Mouse (Mus musculus) mature B cell (primary cell): ENCODE data around the gene Skap1.
"Not testable (repeated sequence)": the region's sequence is repeated elsewhere in the genome, so short reads cannot be mapped to it uniquely, and the experiment has no call there.

Experiments
- in situ Hi-C: fragments of 300-500 bp; cut with MboI; formaldehyde crosslinking; loops from 2 replicates; pipeline ENCODE4 v1.14.3; 2019

The Skap1 gene

DNA sequence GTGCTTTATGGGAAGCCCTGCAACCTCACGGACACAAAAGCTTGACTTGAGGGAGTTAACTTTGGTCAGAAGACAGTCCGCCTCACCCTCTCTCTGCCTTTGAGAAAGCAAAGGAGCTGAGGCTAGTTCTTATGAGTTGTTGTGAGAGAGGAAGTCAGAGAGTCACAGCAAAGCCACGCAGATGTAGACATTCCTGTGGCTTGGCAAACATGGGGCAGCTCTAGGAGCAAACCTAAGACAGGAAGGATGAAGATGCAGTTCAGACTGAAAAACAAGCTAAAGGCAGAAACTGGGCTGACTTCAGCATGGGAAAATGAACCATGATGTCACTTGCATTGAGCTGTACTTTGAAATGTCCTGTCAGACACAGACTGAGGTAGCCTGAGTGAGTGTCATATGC is 283.2 kb downstream of the Skap1 start:
- in situ Hi-C loops = no loop called here

DNA sequence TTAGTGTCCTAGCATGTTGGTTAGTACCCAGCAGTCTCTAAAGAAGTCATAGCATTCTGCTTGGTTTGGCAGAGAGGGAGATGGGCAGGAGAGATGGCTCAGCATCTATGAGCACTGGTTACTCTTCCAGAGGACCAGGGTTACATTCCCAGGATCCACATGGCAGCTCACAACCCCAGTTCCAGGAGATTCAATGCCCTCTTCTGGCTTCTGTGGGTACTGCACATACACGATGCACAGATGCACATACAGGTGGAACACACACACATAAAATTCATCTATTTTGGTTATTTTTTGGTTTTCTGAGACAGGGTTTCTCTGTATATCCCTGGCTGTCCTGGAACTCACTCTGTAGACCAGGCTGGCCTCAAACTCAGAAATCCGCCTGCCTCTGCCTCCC is 290.9 kb downstream of the Skap1 start:
- in situ Hi-C loops = loop anchor here (25.0 kb wide), 1 partner anchor 107 kb away; no protein-coding TSS in a partner anchor

DNA sequence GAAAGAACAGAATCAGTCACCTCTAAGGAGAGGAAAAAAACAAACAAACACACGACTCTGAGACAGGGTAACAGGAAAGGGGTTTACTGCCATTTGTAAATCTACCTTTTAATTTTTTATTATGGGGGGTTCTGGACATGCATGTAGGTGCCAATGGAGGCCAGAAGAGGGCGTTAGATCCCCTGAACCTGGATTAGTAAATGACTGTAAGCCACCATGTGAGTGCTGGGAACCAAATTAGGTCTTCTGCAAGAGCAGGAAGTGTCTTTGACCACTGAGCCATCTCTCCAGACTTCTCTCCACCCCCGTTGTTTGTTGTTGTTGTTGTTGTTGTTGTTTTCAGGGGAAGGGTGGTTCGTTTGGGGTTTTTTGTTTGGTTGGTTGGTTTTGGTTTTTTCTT is 293.0 kb downstream of the Skap1 start:
- in situ Hi-C loops = loop anchor here (25.0 kb wide), 1 partner anchor 105 kb away; no protein-coding TSS in a partner anchor

DNA sequence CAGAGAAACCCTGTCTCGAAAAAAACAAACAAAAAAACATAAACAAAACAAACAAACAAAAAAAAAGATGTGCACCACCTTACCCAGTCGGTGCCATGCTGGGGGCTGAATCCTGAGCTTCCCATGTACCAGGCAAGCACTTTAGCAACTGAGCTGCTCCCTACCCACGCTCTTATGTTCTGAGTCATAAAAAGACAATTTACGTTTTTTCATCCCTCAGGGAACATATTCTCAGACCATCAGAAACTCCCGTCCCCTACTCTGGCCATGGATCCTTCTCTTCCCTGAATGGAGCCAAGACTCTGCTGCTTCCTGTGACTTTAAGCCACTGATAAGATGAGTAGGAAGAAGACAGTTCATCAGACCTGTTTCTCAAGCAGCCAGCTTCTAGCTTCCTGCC is 294.0 kb downstream of the Skap1 start:
- in situ Hi-C loops = loop anchor here (25.0 kb wide), 1 partner anchor 104 kb away; no protein-coding TSS in a partner anchor

DNA sequence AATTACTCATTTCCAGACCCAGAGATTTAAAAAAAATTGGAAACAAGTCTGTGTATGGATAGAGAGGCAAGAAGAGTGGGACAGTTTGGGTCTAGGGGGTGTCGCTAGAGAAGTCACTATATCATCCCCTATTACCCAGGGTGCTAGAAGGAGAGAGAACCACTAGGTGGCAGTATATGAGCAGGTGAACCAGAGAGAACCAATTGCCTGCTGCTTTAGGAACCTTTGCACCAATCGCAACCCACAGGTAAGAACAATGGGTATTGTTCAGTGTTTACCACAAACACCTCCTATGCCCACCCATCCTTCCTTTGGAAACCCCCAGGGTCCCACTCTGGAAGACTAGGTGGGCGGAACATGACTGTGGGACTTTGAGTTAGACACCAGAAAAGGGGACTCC is 295.6 kb downstream of the Skap1 start:
- in situ Hi-C loops = loop anchor here (25.0 kb wide), 1 partner anchor 102 kb away; no protein-coding TSS in a partner anchor

DNA sequence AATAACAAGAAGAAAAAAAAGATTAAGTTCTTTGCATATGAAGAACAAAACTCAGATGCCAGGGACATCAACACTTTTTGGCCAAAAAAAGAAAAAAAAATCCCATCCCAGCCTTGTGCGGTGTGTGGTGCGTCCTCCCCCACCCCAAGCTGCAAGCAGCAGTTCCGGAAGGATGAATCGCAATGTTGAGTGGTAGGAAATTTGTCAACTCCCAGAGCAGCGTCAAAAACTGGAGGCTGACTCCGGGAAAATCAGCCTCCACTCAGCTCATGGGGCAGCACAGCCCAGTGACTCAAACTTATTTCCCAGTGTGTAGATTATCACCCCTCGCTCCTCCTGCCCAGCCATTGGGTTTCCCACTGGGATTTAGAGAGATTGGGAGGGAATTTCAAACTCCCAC is 297.6 kb downstream of the Skap1 start:
- in situ Hi-C loops = loop anchor here (25.0 kb wide), 1 partner anchor 100 kb away; no protein-coding TSS in a partner anchor

DNA sequence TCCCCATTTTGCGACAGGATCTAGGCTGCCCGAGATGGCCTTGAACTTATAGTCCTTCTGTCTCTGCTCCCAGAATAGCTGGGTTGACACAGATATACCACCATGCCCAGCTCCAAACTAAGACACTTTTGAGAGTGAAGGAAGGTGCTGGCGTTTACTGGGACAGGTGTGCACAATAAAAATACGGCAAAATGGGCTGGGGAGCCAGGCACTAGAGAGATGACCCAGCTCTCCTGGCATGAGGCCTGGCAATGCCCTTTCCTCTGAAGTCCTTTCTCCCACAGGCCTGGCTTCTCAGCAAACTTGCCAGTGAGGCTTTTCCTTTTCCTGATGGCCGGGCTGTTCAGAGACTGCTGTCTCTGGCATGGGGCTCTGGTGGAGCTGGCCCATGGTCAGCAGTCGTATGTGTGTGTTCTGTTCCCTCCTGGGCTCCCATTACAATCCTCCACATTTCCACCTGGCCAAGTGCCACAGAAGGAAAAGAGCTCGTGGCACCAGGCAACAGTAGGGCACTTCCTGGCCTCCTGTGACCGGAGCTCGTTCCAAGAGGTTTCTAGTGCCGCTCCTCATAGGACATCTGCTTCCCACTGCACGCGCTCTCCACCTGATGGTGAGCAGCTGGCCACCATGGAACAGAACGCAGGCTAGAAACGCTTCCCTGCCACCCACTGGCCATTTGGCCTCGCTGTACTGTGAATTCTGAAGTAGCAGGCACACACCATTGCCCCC is 298.5 kb downstream of the Skap1 start:
- in situ Hi-C loops = loop anchor here (25.0 kb wide), 1 partner anchor 99 kb away; no protein-coding TSS in a partner anchor

DNA sequence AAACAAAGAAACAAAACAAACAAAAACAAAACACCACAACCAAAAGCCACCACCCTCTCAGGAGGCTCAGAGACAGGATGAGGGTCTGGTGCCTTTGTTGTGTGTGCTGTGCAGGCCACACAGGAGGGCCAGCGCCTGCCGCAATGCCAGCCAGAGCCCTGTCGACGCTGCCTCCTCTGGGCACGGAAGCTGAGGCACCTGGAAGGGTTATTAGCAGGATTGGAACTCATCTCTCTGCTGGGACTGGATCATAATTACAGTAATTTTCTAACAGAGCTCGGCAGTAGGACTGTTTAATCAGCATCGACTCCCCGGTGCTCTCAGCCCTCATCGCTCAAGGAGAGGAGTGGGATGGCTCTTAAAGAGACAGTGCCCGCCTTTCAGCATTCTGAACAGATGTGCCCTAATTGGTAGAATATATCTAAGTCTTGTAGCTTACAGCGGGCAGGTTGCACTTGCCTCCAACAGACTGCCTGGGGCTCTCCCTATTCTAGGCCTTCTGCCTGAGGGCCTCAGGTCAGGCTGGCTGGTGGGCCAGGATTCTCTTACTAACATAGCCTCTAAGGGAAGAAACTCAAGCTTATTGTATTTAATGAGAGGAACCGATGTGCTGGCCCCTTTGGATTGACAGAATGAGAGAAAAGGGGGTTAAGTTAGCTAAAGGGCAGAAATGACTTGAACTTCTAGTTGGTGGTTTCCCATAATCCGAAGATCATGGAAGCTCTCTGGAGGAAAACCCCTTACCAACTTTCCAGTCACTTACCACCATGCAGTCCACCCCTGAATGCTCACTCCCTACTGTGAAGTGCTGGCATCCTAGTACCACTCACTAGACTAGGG is 300.3 kb downstream of the Skap1 start:
- in situ Hi-C loops = loop anchor here (25.0 kb wide), 1 partner anchor 98 kb away; no protein-coding TSS in a partner anchor

DNA sequence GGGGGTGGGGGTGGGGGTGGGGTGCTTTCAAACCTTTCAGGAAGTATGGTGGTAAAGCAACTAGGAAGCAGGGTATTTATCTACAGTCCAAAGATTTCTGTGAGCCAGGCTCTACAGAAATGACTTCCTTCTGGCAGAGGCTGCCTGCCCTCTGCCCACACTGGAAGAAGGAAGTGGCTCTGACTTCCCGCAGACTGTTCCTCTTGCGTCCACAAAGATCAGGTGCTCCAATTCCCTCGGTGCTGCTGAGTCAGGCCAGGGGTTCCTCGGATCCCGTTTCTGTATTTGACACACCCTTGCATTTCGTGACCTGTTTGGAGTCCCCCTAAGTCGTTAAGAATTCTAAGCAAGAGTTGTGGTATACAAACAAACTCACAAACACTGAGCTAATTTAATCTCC is 301.3 kb downstream of the Skap1 start:
- in situ Hi-C loops = loop anchor here (25.0 kb wide), 1 partner anchor 97 kb away; no protein-coding TSS in a partner anchor

DNA sequence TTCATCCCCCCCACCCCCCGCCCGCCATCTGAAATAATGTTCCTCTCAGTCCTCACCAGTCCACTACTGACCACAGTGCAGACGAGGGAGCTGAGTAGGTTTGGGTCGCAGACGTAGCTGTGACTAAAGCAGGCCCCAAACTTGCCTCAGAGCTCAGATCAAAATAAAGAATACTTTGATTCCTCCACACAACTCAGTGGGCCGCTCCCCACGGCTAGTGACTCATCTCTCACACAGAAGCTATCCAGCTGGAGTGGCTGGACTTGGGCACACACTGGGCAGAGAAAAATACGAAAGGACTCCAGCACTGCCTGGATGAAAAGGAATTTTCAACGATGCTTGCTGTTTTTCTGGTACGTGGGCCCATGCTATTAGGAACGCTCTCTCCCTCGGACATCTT is 302.2 kb downstream of the Skap1 start:
- in situ Hi-C loops = loop anchor here (25.0 kb wide), 1 partner anchor 96 kb away; no protein-coding TSS in a partner anchor

DNA sequence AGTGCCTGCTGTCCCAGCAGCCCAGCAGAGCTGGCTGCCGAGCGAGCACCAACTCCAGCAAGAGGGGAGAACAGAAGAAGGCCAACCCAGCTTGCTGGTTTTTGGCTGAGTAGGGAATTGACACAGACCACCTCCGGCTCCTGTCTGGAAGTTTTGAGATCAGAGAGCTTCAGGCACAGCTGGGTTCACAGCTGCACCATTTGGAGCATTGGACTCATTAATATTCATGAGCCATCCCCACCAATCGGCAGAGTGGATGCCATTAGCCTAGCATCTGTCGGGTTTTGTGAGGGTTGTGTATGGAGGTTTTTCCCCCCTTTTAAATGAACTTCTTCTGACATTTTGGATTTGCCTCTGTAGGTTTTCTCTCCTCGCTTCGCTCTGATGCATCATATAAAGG is 302.7 kb downstream of the Skap1 start:
- in situ Hi-C loops = loop anchor here (25.0 kb wide), 1 partner anchor 95 kb away; no protein-coding TSS in a partner anchor

DNA sequence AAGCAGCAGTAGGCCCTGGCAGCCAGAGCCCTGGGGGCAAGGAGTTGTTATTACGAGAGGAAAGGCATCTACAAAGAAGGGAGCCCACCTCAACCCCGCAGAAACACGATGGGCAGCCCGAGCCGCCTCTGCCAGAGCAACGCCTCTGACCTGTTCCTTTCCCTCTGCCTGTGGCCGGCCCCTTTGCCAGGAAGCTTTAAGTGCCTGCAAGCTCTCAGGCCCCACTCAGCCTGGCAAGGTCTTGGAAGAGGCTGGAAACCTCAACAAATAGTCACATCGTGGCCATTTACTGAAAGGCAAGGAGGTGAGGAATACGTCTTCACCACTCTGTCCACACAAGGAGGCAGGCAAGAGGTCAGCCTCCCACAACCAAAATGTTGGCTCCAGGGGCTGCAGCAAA is 303.8 kb downstream of the Skap1 start:
- in situ Hi-C loops = loop anchor here (25.0 kb wide), 1 partner anchor 94 kb away; no protein-coding TSS in a partner anchor

DNA sequence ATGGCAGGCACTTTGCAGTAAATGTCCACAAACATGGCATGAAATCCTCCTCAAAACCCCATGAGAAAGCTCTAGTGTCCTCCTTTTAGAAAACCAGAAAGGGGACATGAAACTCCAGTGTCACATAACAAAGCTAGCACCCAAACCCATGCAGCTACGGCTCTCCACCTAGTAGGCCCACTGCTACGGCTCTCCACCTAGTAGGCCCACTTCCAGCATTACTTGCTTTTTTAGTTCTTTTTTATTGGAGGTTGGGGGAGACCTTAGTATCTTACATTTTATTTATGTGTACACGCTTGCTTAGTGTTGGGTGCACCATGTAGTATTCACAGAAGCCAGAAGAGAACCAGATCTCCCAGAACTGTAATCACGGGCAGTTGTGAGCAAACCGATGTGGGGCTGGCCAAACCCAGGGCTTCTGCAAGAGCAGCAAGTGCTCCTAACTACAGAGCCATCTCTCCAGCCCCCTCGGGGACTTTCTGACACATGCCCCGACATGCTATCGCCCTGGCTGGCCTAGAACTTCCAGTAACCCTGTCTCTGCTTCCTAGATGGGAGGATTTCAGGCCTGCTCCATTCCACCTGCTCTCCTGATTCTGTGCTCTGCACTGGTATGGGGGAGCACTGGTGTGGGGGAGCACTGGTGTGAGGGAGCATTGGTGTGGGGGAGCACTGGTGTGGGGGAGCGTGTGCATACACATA is 307.0 kb downstream of the Skap1 start:
- in situ Hi-C loops = loop anchor here (25.0 kb wide), 1 partner anchor 91 kb away; no protein-coding TSS in a partner anchor

DNA sequence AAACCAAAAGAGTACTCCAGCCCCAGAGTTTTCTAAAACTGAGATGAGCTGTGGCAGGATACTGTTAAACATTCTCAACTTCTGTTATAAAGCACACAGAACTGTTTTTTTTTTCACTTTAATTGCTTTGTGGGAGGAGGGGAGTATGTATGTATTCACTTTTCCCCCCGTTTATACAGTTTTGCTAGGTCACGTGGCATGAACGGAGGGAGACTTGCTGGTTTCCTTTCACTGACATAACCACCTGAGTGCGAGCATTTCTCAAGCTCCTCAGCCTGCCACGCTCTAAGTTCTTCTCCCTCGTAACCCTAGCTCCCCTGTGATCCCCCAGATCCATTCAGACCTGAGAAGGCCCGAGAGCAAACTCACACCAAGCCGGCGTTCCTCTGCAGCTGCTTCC is 308.0 kb downstream of the Skap1 start:
- in situ Hi-C loops = loop anchor here (25.0 kb wide), 1 partner anchor 90 kb away; no protein-coding TSS in a partner anchor

DNA sequence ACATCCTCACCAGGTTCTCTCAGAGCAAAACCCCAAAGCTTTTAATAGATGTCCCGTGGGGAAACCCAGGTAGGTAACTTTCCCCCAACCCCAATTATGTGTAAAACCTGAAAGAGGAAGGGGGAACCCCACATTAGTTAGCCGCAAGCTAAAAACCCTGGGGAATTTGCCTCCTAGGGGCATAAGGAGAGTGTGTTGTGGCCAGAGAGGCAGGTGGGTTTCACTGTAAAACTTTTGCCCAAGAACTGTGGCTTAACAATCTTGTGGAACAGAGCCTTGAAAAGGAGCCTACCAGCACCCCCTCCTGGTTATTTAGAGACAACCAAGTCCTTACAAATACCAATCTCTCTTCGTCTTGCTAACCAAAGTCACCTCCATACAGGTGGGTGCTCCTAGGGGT is 310.1 kb downstream of the Skap1 start:
- in situ Hi-C loops = loop anchor here (25.0 kb wide), 1 partner anchor 88 kb away; no protein-coding TSS in a partner anchor

DNA sequence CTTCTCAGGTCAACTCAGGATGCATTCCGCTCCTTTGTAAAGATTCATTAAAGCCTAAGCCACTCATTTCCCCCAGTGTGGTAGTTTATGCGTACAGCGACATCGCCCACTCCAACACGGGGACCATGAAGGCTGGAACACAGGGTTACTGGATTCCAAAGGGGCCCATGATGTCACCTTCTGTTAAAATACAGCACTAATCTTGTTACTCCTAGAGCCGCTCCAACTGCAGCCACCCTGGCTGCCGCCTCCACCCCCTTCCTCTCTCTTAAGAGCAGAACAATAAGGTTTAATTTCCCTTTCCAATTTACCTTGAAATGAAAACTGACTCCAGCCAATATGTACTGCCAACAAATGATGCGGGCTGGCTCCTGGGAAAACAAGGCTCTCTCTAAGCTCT is 310.7 kb downstream of the Skap1 start:
- in situ Hi-C loops = no loop called here

DNA sequence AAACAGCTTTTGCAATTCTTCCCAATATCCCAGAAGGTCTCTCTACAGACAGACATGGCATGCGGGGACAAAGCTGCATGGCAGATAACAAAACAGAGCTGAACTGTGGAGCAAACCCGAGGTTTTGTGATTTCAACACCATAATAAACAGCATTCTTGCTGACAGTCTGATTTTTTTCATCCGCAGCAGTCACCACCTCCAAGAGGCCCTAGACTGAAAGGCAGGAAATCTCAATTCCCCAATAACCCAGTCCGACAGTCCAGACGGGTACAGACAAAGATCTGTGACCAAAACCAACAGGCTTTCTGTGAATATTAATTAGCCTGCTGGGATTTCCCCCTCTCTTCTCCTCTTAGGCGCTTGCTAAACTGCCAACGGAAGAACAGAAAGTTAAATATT is 311.3 kb downstream of the Skap1 start:
- in situ Hi-C loops = no loop called here

DNA sequence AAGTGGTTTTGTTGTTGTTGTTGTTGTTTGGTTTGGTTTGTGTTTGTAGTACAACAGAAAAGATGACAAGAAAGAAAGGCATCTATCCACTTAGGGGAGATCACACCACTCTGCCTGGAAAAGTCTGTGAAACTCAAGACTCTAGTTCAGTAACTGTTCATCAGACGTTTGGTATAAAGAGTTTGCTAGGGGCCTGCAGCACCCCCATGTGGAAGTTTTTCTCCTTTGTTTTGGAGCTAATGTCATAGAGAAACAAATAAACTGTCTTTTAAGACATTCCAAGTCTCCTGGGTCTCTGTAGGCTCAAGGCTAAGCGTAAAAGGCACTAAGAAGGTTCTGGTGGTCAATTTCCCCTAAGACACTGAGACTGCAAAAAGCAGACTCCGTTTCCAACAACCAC is 311.7 kb downstream of the Skap1 start:
- in situ Hi-C loops = no loop called here

DNA sequence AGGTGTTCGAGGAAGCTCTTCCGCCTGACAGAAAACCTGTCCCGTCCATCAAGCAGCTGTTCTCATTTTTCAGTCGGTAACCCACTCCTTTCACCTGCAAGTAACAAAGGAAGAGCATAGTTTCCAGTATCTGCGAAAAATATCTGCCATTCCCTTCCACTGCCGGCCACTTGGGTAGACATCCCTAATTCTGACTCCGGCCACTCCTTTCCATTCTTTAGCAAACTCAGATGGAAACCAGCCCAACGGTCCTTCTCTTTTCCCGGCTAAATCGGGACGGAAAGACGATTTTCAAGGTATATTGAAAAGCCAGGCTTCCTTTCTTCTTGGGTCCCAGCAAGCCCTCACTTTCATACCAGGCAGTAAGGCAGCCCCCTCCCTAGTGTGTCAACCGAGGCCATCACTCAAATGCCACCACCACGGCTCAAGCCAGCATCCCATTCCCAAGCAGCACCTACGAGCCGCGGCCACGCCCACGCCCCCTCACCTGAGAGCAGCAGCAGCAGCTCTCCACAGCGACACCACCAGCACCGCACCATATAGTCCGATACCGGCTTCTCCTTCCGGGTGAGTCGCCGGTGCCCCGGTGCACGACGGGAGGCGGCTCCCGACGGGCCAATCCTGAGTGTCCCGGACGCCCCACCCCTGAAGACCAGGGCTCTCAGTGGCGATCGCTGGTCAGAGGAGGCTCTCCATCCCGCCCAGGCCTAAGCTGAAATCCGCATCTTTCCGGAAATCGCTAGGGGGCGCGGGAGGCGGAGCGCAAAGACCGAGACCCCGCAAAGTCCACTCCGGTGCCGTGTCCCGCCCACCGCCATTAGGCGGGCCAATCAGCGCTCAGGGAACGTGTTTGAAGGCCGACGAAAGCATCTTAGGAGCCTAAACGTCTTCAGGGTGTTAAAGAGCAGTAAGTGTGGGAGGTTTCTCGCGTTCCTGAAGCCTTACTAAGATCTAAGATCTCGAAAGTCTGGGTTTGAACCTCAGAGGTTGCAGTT is 312.9 kb downstream of the Skap1 start, which contains the start of gene Snx11:
TSS of gene Snx11 (minus strand) at position 592 of the 995 bp plus-strand sequence.
- in situ Hi-C loops = no loop called here

DNA sequence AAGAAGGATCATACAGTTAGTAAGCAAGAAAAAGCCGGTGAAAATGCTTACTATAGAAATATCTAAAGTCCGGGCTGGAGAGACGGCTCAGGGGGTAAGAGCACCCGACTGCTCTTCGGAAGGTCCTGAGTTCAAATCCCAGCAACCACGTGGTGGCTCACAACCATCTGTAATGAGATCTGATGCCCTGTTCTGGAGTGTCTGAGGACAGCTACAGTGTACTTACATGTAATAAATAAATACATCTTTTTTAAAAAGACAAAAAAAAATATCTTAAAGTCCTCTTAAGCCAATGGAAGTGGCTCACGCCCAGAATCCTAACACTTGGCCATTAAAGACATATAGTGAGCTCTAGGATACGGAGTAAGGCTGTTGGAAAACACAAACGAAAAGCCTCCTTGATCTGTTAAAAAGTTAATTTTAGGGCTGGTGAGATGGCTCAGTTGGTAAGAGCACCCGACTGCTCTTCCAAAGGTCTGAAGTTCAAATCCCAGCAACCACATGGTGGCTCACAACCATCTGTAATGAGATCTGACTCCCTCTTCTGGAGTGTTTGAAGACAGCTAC is 313.8 kb downstream of the Skap1 start:
- in situ Hi-C loops = not testable (repeated sequence)
